Mouse (Mus musculus): Measurements from ENCODE around the gene Cdx2. TPM values are rescaled to one million over a fixed set of nuclear protein-coding genes. Genes with fewer than 3 reads are reported as not detected.

The Cdx2 gene
- total and polyA plus RNA-seq, 3 experiments = not detected

DNA sequence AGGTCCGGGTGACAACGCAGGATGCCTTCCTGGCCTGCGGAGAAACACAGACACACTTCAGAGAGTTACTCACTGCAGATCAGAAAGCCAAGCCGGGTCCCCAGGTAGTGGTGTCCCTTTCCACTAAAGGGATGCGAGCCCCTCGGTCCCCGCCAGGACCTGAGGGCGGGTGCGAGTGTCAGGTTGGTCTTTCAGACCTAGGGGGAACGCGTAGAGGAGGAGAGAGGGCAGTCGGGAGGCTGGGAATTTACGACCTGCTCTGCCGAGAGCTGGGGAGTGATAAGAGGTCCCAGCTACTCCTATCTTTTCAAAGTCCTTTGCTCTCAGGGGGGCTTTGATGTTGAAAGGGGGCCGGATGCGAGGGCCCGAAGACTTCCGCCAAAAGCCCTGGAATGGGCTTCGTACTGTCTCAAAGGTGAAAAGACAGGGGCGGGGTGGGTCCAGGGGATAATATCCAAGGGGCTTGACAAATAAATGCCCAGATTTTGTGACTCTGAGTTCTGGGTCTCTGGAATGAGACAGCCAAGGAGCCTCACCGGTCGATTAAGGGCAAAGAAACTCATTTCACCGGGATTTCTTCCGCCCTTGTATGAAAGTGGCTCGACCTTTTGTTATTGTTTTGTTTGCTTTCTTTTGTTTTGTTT is 8.5 kb upstream of the Cdx2 start:
- no peak for DNase-seq

DNA sequence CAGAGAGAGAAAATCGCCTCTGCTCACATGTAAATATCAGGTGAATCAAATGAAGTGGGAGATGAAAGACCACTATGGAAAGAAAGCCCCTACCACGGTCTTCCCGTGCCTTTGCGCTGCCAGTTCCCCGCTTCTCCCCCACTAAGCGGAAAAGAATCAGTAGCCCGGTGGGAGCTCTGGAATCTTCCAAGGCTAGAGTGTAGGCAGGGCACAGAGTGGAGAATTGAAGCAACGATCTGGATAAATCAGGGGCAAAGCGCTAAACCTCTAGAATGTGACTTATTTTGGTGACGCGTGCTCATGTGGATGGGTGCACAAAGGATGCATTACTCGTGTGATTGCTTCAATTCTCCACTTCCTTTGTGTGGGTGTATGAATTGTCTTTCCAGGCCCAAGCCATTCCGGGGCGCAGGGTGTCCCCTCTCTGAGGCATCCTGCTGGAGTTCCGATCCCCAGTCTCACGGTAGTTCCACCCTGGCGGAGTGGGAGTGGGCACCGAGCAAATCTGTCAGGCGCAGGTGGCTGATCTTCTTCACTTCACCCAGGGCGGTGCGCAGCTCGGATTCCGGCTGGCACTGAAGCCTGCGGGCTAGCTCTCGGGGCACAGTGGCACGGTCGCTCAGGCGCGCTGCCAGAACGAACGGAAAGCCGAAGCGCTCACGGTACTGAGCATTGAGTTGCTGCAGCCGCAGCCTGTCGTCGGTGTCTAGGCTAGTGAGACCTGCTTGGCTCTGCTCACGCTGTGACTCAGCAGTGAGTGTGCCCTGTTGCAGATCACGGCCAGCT is 7.8 kb upstream of the Cdx2 start:
- peak; percentile 80 for DNase-seq

- DNase-seq = no peak
Observed at GRCm38 (mm10) chr5:147312830-147313685, 6.0 kb upstream of the Cdx2 start.

DNA sequence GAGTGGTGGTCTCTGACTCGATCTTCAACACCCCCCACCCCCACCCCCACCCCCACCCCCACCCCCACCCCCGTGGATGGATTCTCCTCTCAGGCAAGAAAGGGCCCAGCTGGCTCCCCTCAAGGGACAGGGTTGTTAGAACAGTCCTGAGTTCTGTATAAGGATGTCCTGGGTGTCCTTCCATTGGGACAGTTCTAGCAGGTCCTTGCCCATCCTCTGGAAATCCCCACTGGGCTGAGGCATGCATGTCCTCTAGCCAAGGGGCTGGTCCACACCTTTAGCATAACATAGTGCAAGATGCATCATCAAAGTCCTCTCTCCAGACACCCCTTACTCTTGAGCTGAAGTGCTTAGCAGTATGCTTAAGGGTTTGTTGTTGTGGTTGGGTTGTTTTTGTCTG is 2.7 kb upstream of the Cdx2 start:
- no peak for DNase-seq

- DNase-seq = no peak
Observed at GRCm38 (mm10) chr5:147308451-147308850, 1.4 kb upstream of the Cdx2 start.

- DNase-seq = no peak
Observed at GRCm38 (mm10) chr5:147307398-147307785, 322 bp upstream of the Cdx2 start.

DNA sequence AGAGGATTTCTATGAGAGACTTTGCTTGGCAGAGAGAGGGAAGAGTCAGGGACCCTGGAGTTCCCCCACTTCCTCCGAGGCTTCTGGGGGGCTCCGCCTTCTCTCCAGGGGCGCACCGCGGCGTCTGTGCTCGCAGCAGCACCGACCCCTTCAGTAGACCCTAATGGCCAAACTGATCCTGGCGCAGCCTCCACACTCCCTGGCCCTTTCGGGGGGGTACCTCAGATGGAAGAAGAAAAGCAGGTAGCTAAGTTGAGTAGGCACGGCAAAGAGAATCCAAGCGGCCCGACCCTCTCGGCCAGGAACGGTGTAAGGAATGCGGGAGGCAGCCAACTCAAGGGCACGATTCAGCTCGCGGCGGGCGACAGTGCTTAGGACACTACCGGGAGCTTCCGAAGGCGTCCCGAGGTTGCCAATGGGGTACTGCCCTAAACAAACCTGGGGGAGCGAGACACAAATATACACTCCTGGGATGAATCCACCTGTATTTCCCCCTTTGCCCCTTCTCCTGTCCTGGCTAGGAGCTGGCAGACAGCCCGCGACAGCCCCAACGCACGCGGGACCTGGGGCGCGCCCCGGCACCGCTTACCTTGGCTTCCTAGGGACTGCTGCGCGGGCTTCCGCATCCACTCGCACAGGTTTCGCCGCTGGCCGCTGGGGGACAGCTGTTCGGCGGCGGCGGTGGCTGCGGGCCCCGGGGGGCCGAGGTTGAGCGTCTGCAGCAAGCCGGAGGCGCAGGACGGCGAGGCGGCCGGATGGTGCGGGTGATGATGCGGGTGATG is 1.0 kb downstream of the Cdx2 start:
- no peak for DNase-seq

DNA sequence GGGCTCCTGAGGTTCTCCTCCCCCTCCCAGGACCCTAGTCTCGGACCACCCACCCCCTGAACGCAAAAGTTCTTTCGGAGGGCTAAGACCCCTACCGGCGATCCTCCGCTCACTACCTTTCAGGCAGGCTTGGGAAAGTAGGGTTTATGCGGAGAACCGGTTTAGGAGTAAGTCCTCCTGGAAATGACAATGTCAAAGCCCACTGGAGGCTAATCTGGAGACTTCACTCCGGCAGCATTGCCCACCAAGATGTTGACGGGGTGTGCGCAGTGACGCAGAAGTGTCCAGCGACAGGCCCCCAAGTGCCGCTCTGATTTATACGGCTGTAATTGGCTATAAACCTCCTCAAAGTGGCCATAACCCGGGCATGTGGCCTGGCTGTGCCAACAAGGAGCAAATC is 1.9 kb downstream of the Cdx2 start:
- no peak for DNase-seq

- DNase-seq = no peak
Observed at GRCm38 (mm10) chr5:147304276-147305155, 2.6 kb downstream of the Cdx2 start.

DNA sequence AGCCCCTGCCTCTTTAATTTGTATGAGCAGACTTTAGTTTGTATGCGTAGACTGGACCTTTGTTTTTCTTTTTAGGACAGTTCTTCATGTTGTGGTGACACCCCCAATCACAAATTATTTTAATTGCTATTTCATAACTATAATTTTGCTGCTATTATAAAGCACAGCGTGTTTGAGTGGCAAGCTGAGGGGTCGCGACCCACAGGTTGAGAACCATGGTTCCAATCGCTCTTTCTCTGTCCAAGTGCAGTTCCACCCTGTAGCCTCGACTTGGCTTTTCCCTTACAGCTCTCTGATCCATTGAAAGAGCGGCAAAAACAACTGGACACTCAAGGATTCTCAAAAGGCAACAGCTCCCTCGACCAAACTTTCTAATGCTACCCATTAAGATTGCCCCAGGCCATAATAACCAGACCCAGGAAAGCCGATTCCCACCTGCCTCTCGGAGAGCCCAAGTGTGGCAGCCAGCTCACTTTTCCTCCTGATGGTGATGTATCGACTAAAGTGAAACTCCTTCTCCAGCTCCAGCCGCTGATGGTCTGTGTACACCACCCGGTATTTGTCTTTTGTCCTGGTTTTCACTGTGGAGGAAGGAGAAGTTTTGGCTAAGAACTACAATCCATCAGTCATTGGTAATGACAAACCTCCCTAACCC is 4.2 kb downstream of the Cdx2 start:
- DNase-seq = no peak

- no peak for DNase-seq
Observed at GRCm38 (mm10) chr5:147302141-147302540, 4.9 kb downstream of the Cdx2 start.

DNA sequence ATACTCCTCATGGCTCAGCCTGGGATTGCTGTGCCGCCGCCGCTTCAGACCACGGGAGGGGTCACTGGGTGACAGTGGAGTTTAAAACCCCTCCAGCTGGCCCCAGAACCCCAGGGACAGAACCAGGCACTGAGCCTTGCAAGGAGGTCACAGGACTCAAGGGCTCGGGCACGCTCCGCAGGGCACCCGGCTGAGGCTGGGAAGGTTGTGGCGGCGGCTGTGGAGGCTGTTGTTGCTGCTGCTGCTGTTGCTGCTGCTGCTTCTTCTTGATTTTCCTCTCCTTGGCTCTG is 5.3 kb downstream of the Cdx2 start:
- no peak for DNase-seq

GRCm38 (mm10) chr5:147300917-147301780 is 5.9 kb downstream of the Cdx2 start:
- no peak for DNase-seq

- DNase-seq = no peak
Observed at GRCm38 (mm10) chr5:147300001-147300363, 7.1 kb downstream of the Cdx2 start.

DNA sequence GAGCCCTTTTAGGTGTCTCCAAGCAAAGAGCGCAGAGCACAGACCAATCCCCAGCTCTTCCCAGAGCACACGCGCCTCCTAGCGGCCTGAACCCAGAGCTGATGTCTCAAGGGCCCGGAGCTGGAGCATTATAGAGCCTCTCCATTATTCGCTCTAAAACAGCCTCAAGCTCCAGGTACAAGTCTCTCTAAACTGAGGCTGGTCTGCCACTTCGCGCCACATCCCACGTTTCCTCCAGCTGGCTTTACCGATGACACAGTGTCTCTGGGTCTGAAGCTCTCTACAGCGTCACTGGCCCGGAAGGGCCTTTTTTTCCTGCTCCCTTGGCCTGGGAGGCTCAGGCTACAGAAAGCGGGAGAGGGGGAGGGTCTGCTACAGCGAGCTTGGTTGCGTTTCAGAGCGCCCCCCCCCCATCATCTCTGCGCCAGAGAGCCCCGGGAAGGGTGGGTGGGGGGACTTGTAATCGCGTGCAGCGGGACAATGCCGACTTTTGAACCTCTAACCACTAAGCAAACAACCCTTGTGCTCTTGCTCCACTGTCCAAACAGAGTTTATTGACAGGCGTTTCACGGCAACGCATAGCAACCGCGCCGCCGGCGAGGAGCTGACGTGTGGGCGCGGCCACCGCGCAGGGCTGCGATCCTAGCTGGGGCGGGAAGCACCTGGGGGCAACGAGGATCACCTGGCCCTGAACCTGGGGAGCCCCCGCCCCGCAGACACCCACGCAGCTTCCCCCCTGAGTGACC is 7.6 kb downstream of the Cdx2 start:
- DNase-seq = peak; percentile 39

DNA sequence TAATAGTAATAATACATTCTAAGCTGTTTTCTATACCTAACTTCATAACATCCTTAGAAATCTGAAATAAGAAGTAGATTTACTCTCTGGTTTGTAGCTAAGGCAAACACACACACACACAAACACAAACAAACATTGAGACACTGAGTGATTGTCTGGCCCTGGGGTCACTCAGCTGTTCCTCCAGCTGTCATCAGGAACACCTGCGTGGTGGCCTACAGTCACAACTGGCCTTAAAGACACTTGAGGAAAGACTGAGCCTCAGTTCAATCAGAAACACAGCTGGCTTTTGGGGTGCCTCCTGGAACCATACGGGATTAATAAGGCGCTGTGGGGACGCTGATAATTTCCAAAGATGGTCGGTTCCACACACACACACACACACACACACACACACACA is 9.8 kb downstream of the Cdx2 start:
- no peak for DNase-seq

DNA sequence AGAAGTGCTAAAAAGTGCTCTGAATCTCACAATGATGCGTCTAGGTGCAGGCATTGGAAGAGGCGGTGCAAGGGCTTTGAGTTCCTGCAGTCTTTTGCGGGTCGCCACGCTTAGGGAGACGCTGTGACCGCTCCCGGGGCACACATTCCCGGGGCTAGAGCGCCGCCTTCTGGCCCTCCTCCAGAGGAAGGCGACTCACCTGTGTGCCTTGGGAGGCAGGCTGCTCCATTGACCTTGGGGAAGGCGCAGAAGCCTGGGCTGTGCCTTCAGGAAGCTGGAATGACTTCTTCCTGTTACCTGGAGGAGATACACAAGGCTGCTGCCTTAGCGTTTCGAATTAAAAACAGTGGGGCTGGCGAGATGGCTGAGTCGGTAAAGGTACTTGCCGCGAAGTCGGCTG is 12.9 kb downstream of the Cdx2 start:
- DNase-seq = no peak

DNA sequence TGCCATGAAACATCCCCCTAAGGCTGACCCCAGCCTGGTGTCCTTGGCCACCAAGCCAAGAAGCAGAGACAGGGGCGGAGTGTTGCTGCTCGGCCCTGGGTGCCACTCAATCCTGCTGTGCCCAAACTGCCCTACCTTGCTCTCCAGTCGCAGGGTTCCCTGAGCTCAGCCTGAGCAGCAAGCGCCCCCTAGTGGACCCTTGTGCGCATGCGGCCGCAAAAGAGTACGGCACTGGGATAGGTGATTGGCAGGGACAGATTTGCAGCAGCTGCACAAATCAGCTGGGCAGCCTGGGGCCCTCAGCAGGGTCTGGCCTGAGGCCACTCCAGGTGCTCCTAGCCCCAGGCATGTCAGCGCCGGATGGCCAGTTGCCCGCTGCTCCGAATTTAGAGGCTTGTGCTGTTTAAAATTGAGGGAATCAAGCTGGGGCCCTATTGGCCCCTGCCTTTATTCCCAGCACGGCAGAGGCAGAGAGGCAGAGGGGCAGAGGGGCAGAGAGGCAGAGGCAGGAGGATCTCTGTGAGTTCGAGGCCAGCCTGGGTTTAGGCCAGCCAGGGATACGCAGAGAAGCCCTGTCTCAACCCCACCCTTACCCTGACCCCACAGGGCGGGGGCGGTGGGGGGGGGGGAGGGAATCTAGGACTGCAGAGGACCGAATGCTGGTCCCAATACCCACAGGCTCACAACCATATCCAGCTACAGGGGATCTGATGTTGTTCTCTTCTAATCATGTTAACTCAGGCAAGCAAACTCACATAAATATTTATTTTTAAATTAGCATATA is 13.8 kb downstream of the Cdx2 start:
- DNase-seq = peak; percentile 47

Data from adrenal gland, adult 2 months (tissue).